Mouse (Mus musculus): Measurements from ENCODE around the gene Rap1gap2. TPM values are rescaled to one million over a fixed set of nuclear protein-coding genes. Genes with fewer than 3 reads are reported as not detected.

Rap1gap2 gene
- polyA plus RNA-seq, 1 experiment: 0.81 TPM

GRCm38 (mm10) chr11:74520201-74520600 is 90.5 kb downstream of the Rap1gap2 start:
- TF ChIP-seq FLI1 (IDR thresholded peaks at IDR 0.05; ENCODE audit: low read length): no peak
- H3K4me1 ChIP-seq: peaks cover 23% of the 10 kb centered on the region

GRCm38 (mm10) chr11:74516112-74516511 is 94.6 kb downstream of the Rap1gap2 start:
- H3K9me3 ChIP-seq: no peaks in the 10 kb centered on the region
- TF ChIP-seq GATA1 (IDR thresholded peaks at IDR 0.05; ENCODE audit: borderline replicate concordance, low read length) (no peak), FLI1 (IDR thresholded peaks at IDR 0.05; ENCODE audit: low read length) (no peak)
- no peak overlapping the region for H3K4me3 ChIP-seq (replicated peaks)
- H3K4me1 ChIP-seq: no peaks in the 10 kb centered on the region
- H3K36me3 ChIP-seq (replicated peaks; ENCODE audit: low read length): no peaks in the 10 kb centered on the region
- peaks cover 55% of the 10 kb centered on the region for H3K27me3 ChIP-seq (replicated peaks)

More at GRCm38 (mm10) chr11:74520201-74520600, 90.5 kb downstream of the Rap1gap2 start:
- Histone ChIP-seq H3K4me3 (replicated peaks) (no peak overlapping the region), H3K27me3 (replicated peaks) (peaks cover 89% of the 10 kb centered on the region), H3K36me3 (replicated peaks; ENCODE audit: low read length) (no peaks in the 10 kb centered on the region), H3K9me3 (no peaks in the 10 kb centered on the region)

- Histone ChIP-seq H3K4me3 (replicated peaks) (no peak overlapping the region), H3K4me1 (no peaks in the 10 kb centered on the region), H3K27me3 (replicated peaks) (peaks cover 53% of the 10 kb centered on the region), H3K36me3 (replicated peaks; ENCODE audit: low read length) (no peaks in the 10 kb centered on the region), H3K9me3 (no peaks in the 10 kb centered on the region)
- TF ChIP-seq FLI1 (IDR thresholded peaks at IDR 0.05; ENCODE audit: low read length) (no peak), GATA1 (IDR thresholded peaks at IDR 0.05; ENCODE audit: borderline replicate concordance, low read length) (no peak)
Observed at GRCm38 (mm10) chr11:74515046-74515445, 95.7 kb downstream of the Rap1gap2 start.

GRCm38 (mm10) chr11:74512595-74512994 is 98.1 kb downstream of the Rap1gap2 start:
- Histone ChIP-seq H3K9me3 (no peaks in the 10 kb centered on the region), H3K36me3 (replicated peaks; ENCODE audit: low read length) (no peaks in the 10 kb centered on the region), H3K27me3 (replicated peaks) (peaks cover 38% of the 10 kb centered on the region), H3K4me3 (replicated peaks) (no peak overlapping the region), H3K4me1 (no peaks in the 10 kb centered on the region)
- TF ChIP-seq GATA1 (IDR thresholded peaks at IDR 0.05; ENCODE audit: borderline replicate concordance, low read length) (no peak), FLI1 (IDR thresholded peaks at IDR 0.05; ENCODE audit: low read length) (no peak)

GRCm38 (mm10) chr11:74506275-74506674 is 104.4 kb downstream of the Rap1gap2 start:
- peaks cover 3% of the 10 kb centered on the region; the same call in 1 of the 2 replicates for H3K4me1 ChIP-seq

GRCm38 (mm10) chr11:74502485-74502884 is 108.2 kb downstream of the Rap1gap2 start:
- Histone ChIP-seq H3K4me3 (replicated peaks) (no peak overlapping the region), H3K36me3 (replicated peaks; ENCODE audit: low read length) (no peaks in the 10 kb centered on the region), H3K4me1 (peaks cover 6% of the 10 kb centered on the region; the same call in 1 of the 2 replicates), H3K27me3 (replicated peaks) (peaks cover 9% of the 10 kb centered on the region), H3K9me3 (no peaks in the 10 kb centered on the region)
- TF ChIP-seq FLI1 (IDR thresholded peaks at IDR 0.05; ENCODE audit: low read length) (no peak), GATA1 (IDR thresholded peaks at IDR 0.05; ENCODE audit: borderline replicate concordance, low read length) (no peak)

More at GRCm38 (mm10) chr11:74506275-74506674, 104.4 kb downstream of the Rap1gap2 start:
- H3K36me3 ChIP-seq (replicated peaks; ENCODE audit: low read length): no peaks in the 10 kb centered on the region
- H3K9me3 ChIP-seq: no peaks in the 10 kb centered on the region
- TF ChIP-seq GATA1 (IDR thresholded peaks at IDR 0.05; ENCODE audit: borderline replicate concordance, low read length) (no peak), FLI1 (IDR thresholded peaks at IDR 0.05; ENCODE audit: low read length) (no peak)
- no peak overlapping the region for H3K4me3 ChIP-seq (replicated peaks)
- H3K27me3 ChIP-seq (replicated peaks): peaks cover 20% of the 10 kb centered on the region

GRCm38 (mm10) chr11:74501989-74502388 is 108.7 kb downstream of the Rap1gap2 start:
- TF ChIP-seq GATA1 (IDR thresholded peaks at IDR 0.05; ENCODE audit: borderline replicate concordance, low read length): no peak
- TF ChIP-seq FLI1 (IDR thresholded peaks at IDR 0.05; ENCODE audit: low read length): no peak
- peaks cover 9% of the 10 kb centered on the region for H3K27me3 ChIP-seq (replicated peaks)
- H3K4me3 ChIP-seq (replicated peaks): no peak overlapping the region
- H3K36me3 ChIP-seq (replicated peaks; ENCODE audit: low read length): no peaks in the 10 kb centered on the region
- H3K9me3 ChIP-seq: no peaks in the 10 kb centered on the region
- peaks cover 6% of the 10 kb centered on the region; the same call in 1 of the 2 replicates for H3K4me1 ChIP-seq

- H3K27me3 ChIP-seq (replicated peaks): peaks cover 8% of the 10 kb centered on the region
- H3K4me1 ChIP-seq: peaks cover 10% of the 10 kb centered on the region
- no peaks in the 10 kb centered on the region for H3K36me3 ChIP-seq (replicated peaks; ENCODE audit: low read length)
- no peaks in the 10 kb centered on the region for H3K9me3 ChIP-seq
- H3K4me3 ChIP-seq (replicated peaks): no peak overlapping the region
- TF ChIP-seq GATA1 (IDR thresholded peaks at IDR 0.05; ENCODE audit: borderline replicate concordance, low read length) (no peak), FLI1 (IDR thresholded peaks at IDR 0.05; ENCODE audit: low read length) (no peak)
Observed at GRCm38 (mm10) chr11:74501061-74501460, 109.7 kb downstream of the Rap1gap2 start.

- Histone ChIP-seq H3K9me3 (no peaks in the 10 kb centered on the region), H3K4me3 (replicated peaks) (no peak overlapping the region), H3K27me3 (replicated peaks) (peaks cover 6% of the 10 kb centered on the region), H3K36me3 (replicated peaks; ENCODE audit: low read length) (no peaks in the 10 kb centered on the region), H3K4me1 (peaks cover 17% of the 10 kb centered on the region)
- no peak for TF ChIP-seq GATA1 (IDR thresholded peaks at IDR 0.05; ENCODE audit: borderline replicate concordance, low read length)
Observed at GRCm38 (mm10) chr11:74499521-74500099, 111.1 kb downstream of the Rap1gap2 start.

GRCm38 (mm10) chr11:74499058-74499457 is 111.7 kb downstream of the Rap1gap2 start:
- H3K4me3 ChIP-seq (replicated peaks): no peak overlapping the region
- TF ChIP-seq FLI1 (IDR thresholded peaks at IDR 0.05; ENCODE audit: low read length): no peak
- no peak for TF ChIP-seq GATA1 (IDR thresholded peaks at IDR 0.05; ENCODE audit: borderline replicate concordance, low read length)
- peaks cover 9% of the 10 kb centered on the region for H3K27me3 ChIP-seq (replicated peaks)
- H3K4me1 ChIP-seq: peaks cover 22% of the 10 kb centered on the region
- no peaks in the 10 kb centered on the region for H3K9me3 ChIP-seq
- H3K36me3 ChIP-seq (replicated peaks; ENCODE audit: low read length): no peaks in the 10 kb centered on the region
